Mouse (Mus musculus): ENCODE data around the gene Olfr94. TPM values are rescaled to one million over a fixed set of nuclear protein-coding genes. Genes with fewer than 3 reads are reported as not detected.

The Olfr94 gene
- polyA plus RNA-seq, 2 experiments from 2014 or later: not detected

Other genes with a start within 250 kb of the Olfr94 start
- gene Ppp1r11, start 249.3 kb downstream of the Olfr94 start, polyA plus RNA-seq (2017; shearing (Covaris generic)): 100 to 1,000 TPM; 190 to 210 TPM
- gene Znrd1, start 242.4 kb downstream of the Olfr94 start, polyA plus RNA-seq (2017; shearing (Covaris generic)): 10 to 100 TPM; 72.7 to 81.5 TPM
- 1 to 10 TPM; 4.9 to 5.4 TPM for gene Znrd1as, start 242.4 kb downstream of the Olfr94 start, polyA plus RNA-seq (2017; shearing (Covaris generic))
- gene 2410137M14Rik, start 219.8 kb downstream of the Olfr94 start, polyA plus RNA-seq (2017; shearing (Covaris generic)): not detected
- gene H2-M5, start 211.5 kb downstream of the Olfr94 start, polyA plus RNA-seq (2017; shearing (Covaris generic)): not detected
- not detected for gene Zfp57, start 199.8 kb downstream of the Olfr94 start, polyA plus RNA-seq (2017; shearing (Covaris generic))
- not detected for gene Mog, start 177.6 kb downstream of the Olfr94 start, polyA plus RNA-seq (2017; shearing (Covaris generic))
- gene Gabbr1, start 155.0 kb downstream of the Olfr94 start, polyA plus RNA-seq (2017; shearing (Covaris generic)): 1 to 10 TPM; 5.0 to 6.2 TPM
- under 1 TPM in 1 of 2 experiments, not detected in 1; 0.19 TPM for gene Olfr90, start 112.5 kb downstream of the Olfr94 start, polyA plus RNA-seq (2017; shearing (Covaris generic))
- gene Olfr91, start 102.7 kb downstream of the Olfr94 start, polyA plus RNA-seq (2017; shearing (Covaris generic)): not detected
- not detected for gene Olfr92, start 80.9 kb downstream of the Olfr94 start, polyA plus RNA-seq (2017; shearing (Covaris generic))
- gene Olfr93, start 39.5 kb downstream of the Olfr94 start, polyA plus RNA-seq (2017; shearing (Covaris generic)): not detected
- gene Ubd, start 7.1 kb downstream of the Olfr94 start, polyA plus RNA-seq (2017; shearing (Covaris generic)): under 1 TPM in 1 of 2 experiments, not detected in 1; 0.75 TPM
- not detected for gene Olfr95, start 12.1 kb upstream of the Olfr94 start, polyA plus RNA-seq (2017; shearing (Covaris generic))
- gene Olfr96, start 19.2 kb upstream of the Olfr94 start, polyA plus RNA-seq (2017; shearing (Covaris generic)): not detected
- not detected for gene Olfr97, start 36.3 kb upstream of the Olfr94 start, polyA plus RNA-seq (2017; shearing (Covaris generic))
- 1 to 10 TPM in 1 of 2 experiments, under 1 TPM in 1; 0.54 to 1.0 TPM for gene Olfr98, start 62.8 kb upstream of the Olfr94 start, polyA plus RNA-seq (2017; shearing (Covaris generic))
- 100 to 1,000 TPM in 1 of 2 experiments, 10 to 100 TPM in 1; 94.0 to 120 TPM for gene H2-M3, start 69.2 kb upstream of the Olfr94 start, polyA plus RNA-seq (2017; shearing (Covaris generic))
- gene Olfr99, start 82.5 kb upstream of the Olfr94 start, polyA plus RNA-seq (2017; shearing (Covaris generic)): 1 to 10 TPM; 5.1 to 5.7 TPM
- gene Olfr101, start 103.3 kb upstream of the Olfr94 start, polyA plus RNA-seq (2017; shearing (Covaris generic)): under 1 TPM in 1 of 2 experiments, not detected in 1; 0.15 TPM
- gene Olfr102, start 116.1 kb upstream of the Olfr94 start, polyA plus RNA-seq (2017; shearing (Covaris generic)): under 1 TPM in 1 of 2 experiments, not detected in 1; 0.33 TPM
- not detected for gene Olfr103, start 138.7 kb upstream of the Olfr94 start, polyA plus RNA-seq (2017; shearing (Covaris generic))
- gene Olfr104-ps, start 158.6 kb upstream of the Olfr94 start, polyA plus RNA-seq (2017; shearing (Covaris generic)): not detected
- gene Olfr105-ps, start 178.0 kb upstream of the Olfr94 start, polyA plus RNA-seq (2017; shearing (Covaris generic)): not detected
- not detected for gene Olfr106-ps, start 189.4 kb upstream of the Olfr94 start, polyA plus RNA-seq (2017; shearing (Covaris generic))
- under 1 TPM in 1 of 2 experiments, not detected in 1; 0.12 TPM for gene Olfr107, start 198.2 kb upstream of the Olfr94 start, polyA plus RNA-seq (2017; shearing (Covaris generic))
- not detected for gene Olfr108, start 244.5 kb upstream of the Olfr94 start, polyA plus RNA-seq (2017; shearing (Covaris generic))